Mouse (Mus musculus) T-helper 1 cell (primary cell): ENCODE results near the gene Olfr1494.

ENCODE experiments used
- in situ Hi-C: fragments of 300-600 bp; cut with MboI, MseI; formaldehyde crosslinking; loops from one replicate; pipeline ENCODE4 v1.15.1; 2025; ENCODE audit warnings: high pct_unique_total_duplicates

Olfr1494 gene

DNA sequence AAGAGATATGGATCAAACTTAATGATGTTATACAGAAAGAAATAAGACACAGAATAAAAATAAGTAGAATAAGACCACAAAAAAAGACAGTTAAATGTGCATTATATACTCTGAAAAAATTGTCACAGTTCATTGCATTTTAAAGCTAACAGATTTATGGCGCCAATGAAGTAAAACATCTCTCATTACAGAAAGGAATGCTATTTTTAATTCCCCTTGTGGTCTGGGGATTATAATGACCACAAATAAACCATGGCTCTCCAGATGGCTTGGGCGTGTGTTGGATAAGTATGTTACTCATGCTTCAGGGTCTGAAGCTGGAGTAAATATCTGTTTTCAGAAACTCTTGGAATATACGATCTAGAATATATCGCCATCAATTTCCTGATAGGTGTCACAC, at the start of gene Olfr1494:
TSS of gene Olfr1494 (plus strand) at position 301 of the 400 bp plus-strand sequence.
- in situ Hi-C loops: no loop called here

DNA sequence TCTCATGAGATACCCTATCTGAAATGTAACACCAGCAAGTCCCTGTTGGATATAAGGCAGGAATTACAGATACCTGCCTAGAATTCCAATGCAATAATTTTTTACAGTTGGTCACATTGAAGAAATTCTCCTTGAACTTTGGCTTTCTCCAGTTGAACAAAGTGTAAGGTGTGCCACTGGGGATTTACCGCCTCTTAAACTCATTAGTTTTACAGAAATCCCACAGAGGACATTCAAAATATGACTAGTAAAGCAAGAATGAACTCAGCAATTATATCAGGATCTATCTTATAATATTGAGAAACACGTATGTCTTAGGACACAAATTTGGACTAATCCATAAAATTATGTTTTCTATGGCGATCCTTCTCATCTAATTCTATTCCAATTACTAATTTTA, 42.6 kb upstream of the Olfr1494 start, which contains the start of gene Olfr1491:
TSS of gene Olfr1491 (plus strand) at position 301 of the 400 bp plus-strand sequence.
- in situ Hi-C loops: no loop called here

DNA sequence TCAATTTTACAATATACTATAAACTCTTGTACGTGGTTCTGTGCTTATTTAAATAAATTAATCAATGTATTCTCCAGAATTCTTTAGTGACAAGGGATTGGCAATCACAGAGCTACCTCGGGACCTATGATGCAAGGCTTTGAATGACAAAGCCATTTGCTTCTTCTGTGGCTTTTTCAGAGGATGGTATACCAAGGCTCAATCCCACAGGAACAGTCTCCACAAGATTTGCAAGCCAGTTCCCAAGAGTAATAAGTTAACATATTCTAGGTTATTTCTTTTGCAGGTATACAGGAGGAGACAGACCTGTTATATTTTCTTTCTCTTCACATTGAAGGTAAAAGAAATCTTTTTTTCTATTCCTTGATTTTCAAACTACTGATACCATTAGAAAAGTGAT, 16.6 kb upstream of the Olfr1494 start, which contains the start of gene Olfr1493-ps1:
TSS of gene Olfr1493-ps1 (plus strand) at position 301 of the 400 bp plus-strand sequence.
- in situ Hi-C loops: no loop called here

DNA sequence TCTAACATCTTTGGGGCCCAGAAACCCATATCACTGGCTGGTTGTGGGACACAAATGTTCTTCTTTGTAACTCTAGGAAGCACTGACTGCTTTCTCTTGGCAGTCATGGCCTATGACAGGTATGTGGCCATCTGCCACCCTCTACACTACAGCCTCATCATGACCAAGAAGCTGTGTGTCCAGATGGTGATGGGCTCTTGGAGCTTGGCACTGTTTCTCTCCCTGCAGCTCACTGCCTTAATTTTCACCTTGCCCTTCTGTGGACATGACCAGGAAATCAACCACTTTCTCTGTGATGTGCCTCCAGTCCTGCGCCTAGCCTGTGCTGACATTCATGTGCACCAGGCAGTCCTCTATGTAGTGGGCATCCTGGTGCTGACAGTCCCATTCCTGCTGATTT, 9.8 kb downstream of the Olfr1494 start:
- in situ Hi-C loops: no loop called here

DNA sequence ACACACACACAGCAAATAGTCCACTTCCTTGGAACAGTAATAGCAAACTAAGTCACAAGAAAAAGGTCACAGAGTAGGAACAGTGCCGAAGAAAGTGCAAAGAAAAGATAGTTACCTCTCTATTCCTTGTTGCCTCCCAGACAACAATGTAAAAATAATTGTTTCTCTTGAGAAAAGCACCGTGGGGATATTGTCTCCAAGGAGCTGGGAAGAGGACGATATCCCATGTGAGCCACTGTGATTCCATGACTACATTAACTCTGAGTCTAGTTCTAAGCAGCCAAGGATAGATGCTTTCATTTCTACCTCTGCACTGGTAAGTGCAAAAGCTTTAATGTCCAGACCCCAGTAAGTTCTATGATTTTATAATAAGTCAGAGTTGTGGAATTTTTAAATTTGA, 24.8 kb downstream of the Olfr1494 start, which contains the start of gene Olfr1495:
TSS of gene Olfr1495 (plus strand) at position 301 of the 400 bp plus-strand sequence.
- in situ Hi-C loops: no loop called here

DNA sequence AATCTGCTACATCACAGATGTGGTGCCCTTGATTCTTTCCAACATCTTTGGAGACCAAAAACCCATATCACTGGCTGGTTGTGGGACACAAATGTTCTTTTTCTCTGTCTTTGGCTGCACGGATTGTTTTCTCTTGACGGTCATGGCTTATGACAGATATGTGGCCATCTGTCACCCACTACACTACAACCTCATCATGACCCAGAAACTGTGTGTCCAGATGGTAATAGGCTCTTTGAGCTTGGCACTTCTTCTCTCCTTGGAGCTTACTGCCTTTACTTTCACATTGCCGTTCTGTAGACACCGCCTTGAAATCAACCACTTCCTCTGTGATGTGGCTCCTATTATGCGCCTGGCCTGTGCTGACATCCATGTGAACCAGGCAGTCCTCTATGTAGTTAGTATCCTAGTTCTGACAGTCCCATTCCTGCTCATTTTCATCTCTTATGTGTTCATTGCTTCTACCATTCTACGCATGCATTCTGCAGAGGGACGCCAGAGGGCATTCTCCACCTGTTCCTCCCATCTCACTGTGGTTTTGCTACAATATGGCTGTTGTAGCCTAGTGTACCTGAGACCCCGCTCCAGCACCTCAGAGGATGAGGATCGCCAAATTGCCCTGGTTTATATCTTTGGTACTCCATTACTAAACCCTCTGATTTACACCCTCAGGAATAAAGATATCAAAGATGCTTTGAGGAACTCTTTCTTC, 29.2 kb downstream of the Olfr1494 start:
- in situ Hi-C loops: no loop called here

DNA sequence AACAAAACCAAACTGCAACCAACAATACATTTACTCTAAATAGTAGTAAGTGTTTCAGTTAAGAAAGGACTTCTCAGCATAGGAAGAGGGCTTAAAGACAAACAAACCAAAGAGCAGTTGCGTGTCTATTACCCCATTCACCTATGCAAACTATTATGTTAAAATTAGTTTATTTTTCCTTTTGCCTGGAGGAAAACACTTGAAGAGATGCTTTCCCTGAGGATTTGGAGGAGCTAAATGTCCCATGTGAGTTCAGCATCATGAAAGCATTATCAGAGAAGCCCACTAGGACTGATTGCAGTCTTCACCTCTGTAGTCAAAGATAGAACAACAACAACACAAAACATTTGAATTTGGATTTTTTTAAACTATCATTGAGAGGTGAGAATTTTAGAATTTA, 38.0 kb downstream of the Olfr1494 start, which contains the start of gene Olfr1496:
TSS of gene Olfr1496 (plus strand) at position 301 of the 400 bp plus-strand sequence.
- in situ Hi-C loops: no loop called here

DNA sequence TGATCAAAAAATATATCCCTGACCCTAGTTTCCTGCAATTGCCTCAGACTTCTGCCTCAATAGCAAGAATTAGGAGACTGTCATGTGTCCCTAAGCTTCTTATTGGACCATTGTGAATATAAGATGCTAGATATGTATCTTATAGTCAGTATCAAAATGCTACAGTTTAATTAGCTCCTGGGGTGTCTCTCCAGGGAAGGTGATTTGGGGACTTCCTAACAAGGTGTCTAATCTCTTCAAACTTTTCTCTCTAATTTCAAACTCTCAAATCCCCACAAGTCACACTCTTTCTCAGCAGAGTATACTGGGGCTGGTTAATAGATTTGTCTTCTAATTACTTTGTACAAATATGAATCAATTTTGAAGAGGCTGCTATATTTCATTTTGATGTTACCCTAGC, 58.6 kb downstream of the Olfr1494 start, which contains the start of gene Olfr1497:
TSS of gene Olfr1497 (minus strand) at position 101 of the 400 bp plus-strand sequence.
- in situ Hi-C loops: no loop called here
